Mouse (Mus musculus) MEL (cell line): Measurements from ENCODE around the gene Kazn.

Experiments used
- CHD1 ChIP-seq: IDR thresholded peaks from 2 replicates; pipeline ENCODE4 v1.6.1; 2012; ENCODE audit warnings: low read depth, mild to moderate bottlenecking, inconsistent platforms, low read length, improper control_type of control experiment
- CTCF ChIP-seq, 3 experiments: IDR thresholded peaks in 2 of 3; conservative IDR thresholded peaks in 1 of 3; 2 replicates each; pipeline ENCODE4 v1.5.1; 2011 to 2012; ENCODE audit warnings: low read length in 3 of 3, low read depth in 2 of 3, mild to moderate bottlenecking in 2 of 3, improper control_type of control experiment in 1 of 3, inconsistent platforms in 1 of 3, mixed read lengths in 1 of 3, moderate library complexity in 1 of 3; ENCODE audit not compliant: control insufficient read depth in 1 of 3, insufficient read depth in 1 of 3, poor library complexity in 1 of 3, severe bottlenecking in 1 of 3
- GABPA ChIP-seq: IDR thresholded peaks from 2 replicates; pipeline ENCODE4 v1.6.1; 2012; ENCODE audit warnings: low read depth, mild to moderate bottlenecking, inconsistent platforms, low read length, improper control_type of control experiment, moderate library complexity
- GATA1 ChIP-seq: IDR thresholded peaks from 2 replicates; pipeline ENCODE4 v1.6.1; 2011; ENCODE audit warnings: low read depth, low read length, improper control_type of control experiment
- POLR2A ChIP-seq, 2 experiments: IDR thresholded peaks; 2 replicates each; pipeline ENCODE4 v1.6.1; 2011 to 2012; ENCODE audit warnings: low read length in 2 of 2, mild to moderate bottlenecking in 2 of 2, control low read depth in 1 of 2, improper control_type of control experiment in 1 of 2, low read depth in 1 of 2, moderate library complexity in 1 of 2; ENCODE audit not compliant: control insufficient read depth in 1 of 2, insufficient read depth in 1 of 2, poor library complexity in 1 of 2
- POLR2AphosphoS2 ChIP-seq: IDR thresholded peaks from 2 replicates; pipeline ENCODE4 v1.6.1; 2011; ENCODE audit warnings: low read length, improper control_type of control experiment

DNA sequence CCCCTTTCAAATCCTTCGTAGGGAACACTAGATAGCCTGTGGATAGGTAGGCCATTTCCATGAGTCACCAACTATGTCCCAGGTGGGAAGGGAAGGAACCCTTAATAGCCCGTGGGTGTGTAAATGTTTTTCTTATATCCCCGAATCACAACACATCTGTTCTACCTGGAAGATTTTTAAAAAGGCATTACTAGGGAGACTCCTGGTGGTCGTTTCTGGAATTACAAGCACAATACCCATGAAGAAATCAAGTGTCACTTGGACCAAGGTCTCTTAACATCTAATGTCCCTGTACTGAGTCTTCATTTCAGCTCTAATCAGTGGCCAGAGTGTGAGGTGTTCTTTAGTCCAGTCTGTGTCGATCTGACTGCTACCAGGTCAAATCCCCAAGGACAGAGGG lies 95.1 kb downstream of the Kazn start:
- no peak for TF ChIP-seq POLR2A (IDR thresholded peaks at IDR 0.05; ENCODE audit: control insufficient read depth in 1 of 2, insufficient read depth in 1 of 2, low read depth in 1 of 2, low read length in 2 of 2, poor library complexity in 1 of 2)
- no peak for TF ChIP-seq POLR2AphosphoS2
- TF ChIP-seq CTCF (IDR thresholded peaks at IDR 0.05 in 2 of 3, conservative IDR thresholded peaks at IDR 0.05 in 1 of 3; ENCODE audit: control insufficient read depth in 1 of 3, insufficient read depth in 1 of 3, low read depth in 2 of 3, low read length in 3 of 3, poor library complexity in 1 of 3, severe bottlenecking in 1 of 3): peak in 2 of 3 experiments; percentile 53 to 60; a peak in 4 of 6 replicates
- TF ChIP-seq GABPA: no peak
- no peak for TF ChIP-seq GATA1
- no peak for TF ChIP-seq CHD1
